Mouse (Mus musculus) MEL (cell line): ENCODE data around the gene Kxd1.

ENCODE experiments used
- CHD1 ChIP-seq: IDR thresholded peaks from 2 replicates; pipeline ENCODE4 v1.6.1; 2012; ENCODE audit warnings: low read depth, mild to moderate bottlenecking, inconsistent platforms, low read length, improper control_type of control experiment
- CTCF ChIP-seq, 3 experiments: IDR thresholded peaks in 2 of 3; conservative IDR thresholded peaks in 1 of 3; 2 replicates each; pipeline ENCODE4 v1.5.1; 2011 to 2012; ENCODE audit warnings: low read length in 3 of 3, low read depth in 2 of 3, mild to moderate bottlenecking in 2 of 3, improper control_type of control experiment in 1 of 3, inconsistent platforms in 1 of 3, mixed read lengths in 1 of 3, moderate library complexity in 1 of 3; ENCODE audit not compliant: control insufficient read depth in 1 of 3, insufficient read depth in 1 of 3, poor library complexity in 1 of 3, severe bottlenecking in 1 of 3
- ETS1 ChIP-seq: IDR thresholded peaks from 2 replicates; pipeline ENCODE4 v1.6.1; 2012; ENCODE audit warnings: low read depth, mild to moderate bottlenecking, inconsistent platforms, low read length, improper control_type of control experiment, moderate library complexity
- GATA1 ChIP-seq: IDR thresholded peaks from 2 replicates; pipeline ENCODE4 v1.6.1; 2011; ENCODE audit warnings: low read depth, low read length, improper control_type of control experiment
- MYB ChIP-seq: IDR thresholded peaks from 2 replicates; pipeline ENCODE4 v1.6.1; 2011; ENCODE audit warnings: mild to moderate bottlenecking, low read depth, low read length, improper control_type of control experiment
- SMC3 ChIP-seq: IDR thresholded peaks from 2 replicates; pipeline ENCODE4 v1.6.1; 2011; ENCODE audit warnings: low read depth, low read length, improper control_type of control experiment
- TBP ChIP-seq: IDR thresholded peaks from 2 replicates; pipeline ENCODE4 v1.8.0; 2011; ENCODE audit warnings: low read depth, low read length, improper control_type of control experiment
- TCF12 ChIP-seq: IDR thresholded peaks from 2 replicates; pipeline ENCODE4 v1.6.1; 2014; ENCODE audit warnings: low read depth, mild to moderate bottlenecking, inconsistent platforms, low read length, improper control_type of control experiment, moderate library complexity
- USF1 ChIP-seq: IDR thresholded peaks from 2 replicates; pipeline ENCODE4 v1.6.1; 2014; ENCODE audit warnings: low read depth, mild to moderate bottlenecking, inconsistent platforms, low read length, improper control_type of control experiment, moderate library complexity
- ZKSCAN1 ChIP-seq: IDR thresholded peaks from 2 replicates; pipeline ENCODE4 v1.6.1; 2012; ENCODE audit warnings: low read depth, mild to moderate bottlenecking, inconsistent platforms, low read length, improper control_type of control experiment, moderate library complexity
- ZNF384 ChIP-seq: IDR thresholded peaks from 2 replicates; pipeline ENCODE4 v1.6.1; 2012; ENCODE audit warnings: low read depth, mild to moderate bottlenecking, inconsistent platforms, low read length, improper control_type of control experiment

GRCm38 (mm10) chr8:70544200-70544687 lies 16.5 kb upstream of the Kxd1 start:
- no peak for TF ChIP-seq MYB
- TF ChIP-seq USF1 = no peak
- no peak for TF ChIP-seq TBP
- peak; percentile 48 to 62 (median 51); a peak in 5 of 6 replicates for TF ChIP-seq CTCF (IDR thresholded peaks at IDR 0.05 in 2 of 3, conservative IDR thresholded peaks at IDR 0.05 in 1 of 3; ENCODE audit: control insufficient read depth in 1 of 3, insufficient read depth in 1 of 3, low read depth in 2 of 3, low read length in 3 of 3, poor library complexity in 1 of 3, severe bottlenecking in 1 of 3)
- no peak for TF ChIP-seq GATA1
- TF ChIP-seq TCF12 = no peak
- no peak for TF ChIP-seq CHD1
- peak; percentile 46 for TF ChIP-seq SMC3
- TF ChIP-seq ZNF384 = peak; percentile 74
- no peak for TF ChIP-seq ZKSCAN1
- no peak for TF ChIP-seq ETS1
